Mouse (Mus musculus) telencephalon, adult 2 months (tissue): ENCODE measurements around the gene Igf2bp3.

Experiments used
- DNase-seq: peaks from one replicate; pipeline ENCODE4 v3.0.0-alpha.2; 2011; ENCODE audit warnings: low read depth, low spot score

Gene Igf2bp3

GRCm38 (mm10) chr6:49176018-49176417 is 38.7 kb downstream of the Igf2bp3 start:
- DNase-seq: no peak

GRCm38 (mm10) chr6:49174616-49175015 is 40.1 kb downstream of the Igf2bp3 start:
- no peak for DNase-seq

- DNase-seq: no peak
Measured at GRCm38 (mm10) chr6:49173674-49174073, 41.1 kb downstream of the Igf2bp3 start.

GRCm38 (mm10) chr6:49173265-49173664 is 41.5 kb downstream of the Igf2bp3 start:
- no peak for DNase-seq

GRCm38 (mm10) chr6:49171216-49171615 is 43.5 kb downstream of the Igf2bp3 start:
- DNase-seq: no peak

- DNase-seq: no peak
Measured at GRCm38 (mm10) chr6:49168648-49169047, 46.1 kb downstream of the Igf2bp3 start.

- no peak for DNase-seq
Measured at GRCm38 (mm10) chr6:49167406-49167805, 47.4 kb downstream of the Igf2bp3 start.

GRCm38 (mm10) chr6:49166318-49166717 is 48.4 kb downstream of the Igf2bp3 start:
- DNase-seq: no peak

GRCm38 (mm10) chr6:49165855-49166254 is 48.9 kb downstream of the Igf2bp3 start:
- no peak for DNase-seq

GRCm38 (mm10) chr6:49165101-49165500 is 49.7 kb downstream of the Igf2bp3 start:
- DNase-seq: no peak

- DNase-seq: no peak
Measured at GRCm38 (mm10) chr6:49164701-49165100, 50.1 kb downstream of the Igf2bp3 start.

- no peak for DNase-seq
Measured at GRCm38 (mm10) chr6:49159971-49160370, 54.8 kb downstream of the Igf2bp3 start.

- DNase-seq: no peak
Measured at GRCm38 (mm10) chr6:49156826-49157175, 58.0 kb downstream of the Igf2bp3 start.

GRCm38 (mm10) chr6:49156170-49156825 is 58.5 kb downstream of the Igf2bp3 start:
- no peak for DNase-seq

GRCm38 (mm10) chr6:49151465-49151864 is 63.3 kb downstream of the Igf2bp3 start:
- DNase-seq: no peak

- no peak for DNase-seq
Measured at GRCm38 (mm10) chr6:49150349-49151229, 64.2 kb downstream of the Igf2bp3 start.

GRCm38 (mm10) chr6:49149202-49149930 is 65.4 kb downstream of the Igf2bp3 start:
- no peak for DNase-seq

GRCm38 (mm10) chr6:49148781-49149180 is 66.0 kb downstream of the Igf2bp3 start:
- DNase-seq: no peak

- DNase-seq: no peak
Measured at GRCm38 (mm10) chr6:49148368-49148767, 66.4 kb downstream of the Igf2bp3 start.

- no peak for DNase-seq
Measured at GRCm38 (mm10) chr6:49146461-49146860, 68.3 kb downstream of the Igf2bp3 start.

GRCm38 (mm10) chr6:49142428-49142827 is 72.3 kb downstream of the Igf2bp3 start:
- no peak for DNase-seq

GRCm38 (mm10) chr6:49141125-49141524 is 73.6 kb downstream of the Igf2bp3 start:
- no peak for DNase-seq
